ENCODE assay signal across 20 mouse cellular contexts in genomic region chr1:137549659-137550058, GRCm38 (mm10).
A peak's percentile ranks its signal among the peaks of the same experiment; 100 is the strongest.
DNase-seq lines count a peak whose midpoint lies in the region; ATAC-seq lines count a peak whose summit lies in the region.
"Had no signal": no experiment of that assay in that cellular context is flagged by ENCODE, and none has a peak within 500 bp of the region (broad histone marks: within the 10 kb centered on the region; RNA-seq: fewer than 3 reads in every experiment).

No protein-coding gene starts in this region.

- no peak for DNase-seq in left cerebral cortex, postnatal 4 days
- no peak for DNase-seq in layer of hippocampus, adult 9-10 months (ENCODE audit: low spot score)
- no peak for DNase-seq in yolk sac, embryonic 10.5 days (ENCODE audit: low spot score)
- DNase-seq: adrenal gland, adult 8-10 months; adrenal gland, postnatal 14 days; adrenal gland, postnatal 36 days; B cell, adult 2 months; cerebellum, adult 11-12 months; cerebellum, adult 2 months; cerebellum, adult 9-11 months; cerebellum, postnatal 14 days; cerebellum, postnatal 36 days; forebrain, postnatal 0 days had no signal

- intact Hi-C loops in left cerebral cortex, postnatal 4 days (cut with DNase I), result no loop called here

- ATAC-seq in common myeloid progenitor, adult 5-6 weeks (replicated peaks; ENCODE audit: low read depth, poor library complexity, severe bottlenecking), result peak; percentile 85
- peak; percentile 85 for ATAC-seq in megakaryocyte, adult 5-6 weeks (ENCODE audit: poor library complexity, severe bottlenecking)
- ATAC-seq: activated CD4-positive, CD25-positive, alpha-beta regulatory T cell, adult 4 months; CD4-positive, CD25-positive, alpha-beta regulatory T cell, adult 4 months; forebrain, embryonic 13.5 days; forebrain, embryonic 15.5 days; forebrain, postnatal 0 days; Patski had no signal
